Mouse (Mus musculus) midbrain, embryonic 11.5 days (tissue): ENCODE measurements at regions not wholly inside any gene's neighbourhood (a gene's known extent, or its start where the extent isn't known, plus 50 kb on each side); places are given as distances from the start of the nearest gene placed in this dataset.
A peak's percentile ranks its signal among the peaks of the same experiment; 100 is the strongest.

ENCODE experiments used
- ATAC-seq: fragments of 200-750 bp; cut with Nextera tagmentation; 2 replicates; pipeline ENCODE4 v1.8.0; 2017; ENCODE audit warnings: moderate TSS enrichment, moderate library complexity; ENCODE audit not compliant: low FRiP score
- DNase-seq: peaks from one replicate; pipeline ENCODE4 v3.0.0; 2015; ENCODE audit warnings: low spot score; ENCODE audit errors: missing footprints
- H3K27ac ChIP-seq: fragments of 300-500 bp; sonication (generic); 2 replicates; pipeline ENCODE4 v1.5.1; 2014; ENCODE audit warnings: low read depth, low read length
- H3K27me3 ChIP-seq: fragments of 300-500 bp; sonication (generic); 2 replicates; pipeline ENCODE4 v1.6.1; 2014; ENCODE audit warnings: mild to moderate bottlenecking, low read length, moderate library complexity, mixed read lengths; ENCODE audit not compliant: control insufficient read depth, insufficient read depth
- H3K36me3 ChIP-seq: fragments of 300-500 bp; sonication (generic); 2 replicates; pipeline ENCODE4 v1.6.1; 2014; ENCODE audit warnings: mild to moderate bottlenecking, low read length, moderate library complexity, mixed read lengths; ENCODE audit not compliant: control insufficient read depth, insufficient read depth
- H3K4me1 ChIP-seq: fragments of 300-500 bp; sonication (generic); 2 replicates; pipeline ENCODE4 v1.6.1; 2014; ENCODE audit warnings: low read length; ENCODE audit not compliant: control insufficient read depth, insufficient read depth
- H3K4me2 ChIP-seq: fragments of 300-500 bp; sonication (generic); 2 replicates; pipeline ENCODE4 v1.6.1; 2014; ENCODE audit warnings: mild to moderate bottlenecking, moderate library complexity
- H3K4me3 ChIP-seq: fragments of 300-500 bp; sonication (generic); 2 replicates; pipeline ENCODE4 v1.5.1; 2014; ENCODE audit warnings: low read depth, low read length
- H3K9ac ChIP-seq: fragments of 300-500 bp; sonication (generic); 2 replicates; pipeline ENCODE4 v1.6.1; 2014; ENCODE audit warnings: low read length
- H3K9me3 ChIP-seq: fragments of 300-500 bp; sonication (generic); 2 replicates; pipeline ENCODE4 v1.6.1; 2016; ENCODE audit warnings: low read length; ENCODE audit not compliant: control insufficient read depth
- WGBS: fragments of 180-500 bp; shearing (Covaris S2); extraction: QIAGEN DNeasy Blood & Tissue Kit; methylation state at CpG from one replicate; pipeline ENCODE4 v1.1.7; 2014; 5-methylcytosine and 5-hydroxymethylcytosine counted together

GRCm38 (mm10) chr9:84240491-84240975 is 315.6 kb downstream of the Bckdhb start:
- no peaks in the 10 kb centered on the region for H3K27me3 ChIP-seq
- WGBS: 91% methylated on average over 4 of the region's 4 CpGs
- H3K36me3 ChIP-seq: no peaks in the 10 kb centered on the region
- DNase-seq (no peak), ATAC-seq (no peak)
- H3K9ac ChIP-seq: no peak overlapping the region
- no peak overlapping the region for H3K27ac ChIP-seq
- no peaks in the 10 kb centered on the region for H3K9me3 ChIP-seq
- H3K4me2 ChIP-seq: no peak overlapping the region
- no peak overlapping the region for H3K4me3 ChIP-seq
- no peaks in the 10 kb centered on the region for H3K4me1 ChIP-seq

- H3K9ac ChIP-seq: no peak overlapping the region
- no peak for ATAC-seq
- no peak for DNase-seq
- no peaks in the 10 kb centered on the region for H3K27me3 ChIP-seq
- H3K36me3 ChIP-seq: no peaks in the 10 kb centered on the region
- no peak overlapping the region for H3K4me2 ChIP-seq
- H3K27ac ChIP-seq: no peak overlapping the region
- no peaks in the 10 kb centered on the region for H3K4me1 ChIP-seq
- WGBS: 83% methylated on average over 1 of the region's 1 CpGs
- H3K4me3 ChIP-seq: no peak overlapping the region
- no peaks in the 10 kb centered on the region for H3K9me3 ChIP-seq
These were observed 324.8 kb downstream of the Bckdhb start for GRCm38 (mm10) chr9:84249765-84250164.

GRCm38 (mm10) chr9:84253022-84253991 is 328.4 kb downstream of the Bckdhb start:
- no peaks in the 10 kb centered on the region for H3K27me3 ChIP-seq
- ATAC-seq (peak; percentile 90), DNase-seq (peak; percentile 91)
- H3K4me2 ChIP-seq: no peak overlapping the region
- no peaks in the 10 kb centered on the region for H3K36me3 ChIP-seq
- H3K9ac ChIP-seq: no peak overlapping the region
- H3K4me1 ChIP-seq: no peaks in the 10 kb centered on the region
- H3K4me3 ChIP-seq: no peak overlapping the region
- no peak overlapping the region for H3K27ac ChIP-seq
- no peaks in the 10 kb centered on the region for H3K9me3 ChIP-seq
- WGBS: 15% methylated on average over 7 of the region's 7 CpGs

GRCm38 (mm10) chr9:84258488-84258887 is 333.5 kb downstream of the Bckdhb start:
- DNase-seq: peak; percentile 61
- H3K27ac ChIP-seq: no peak overlapping the region

GRCm38 (mm10) chr9:84259751-84260150 is 334.8 kb downstream of the Bckdhb start:
- H3K4me3 ChIP-seq: no peak overlapping the region
- DNase-seq (peak; percentile 21), ATAC-seq (no peak)
- no peaks in the 10 kb centered on the region for H3K36me3 ChIP-seq
- no peaks in the 10 kb centered on the region for H3K9me3 ChIP-seq
- H3K4me2 ChIP-seq: no peak overlapping the region
- no peaks in the 10 kb centered on the region for H3K4me1 ChIP-seq
- no peak overlapping the region for H3K27ac ChIP-seq
- no peaks in the 10 kb centered on the region for H3K27me3 ChIP-seq
- no peak overlapping the region for H3K9ac ChIP-seq

More at GRCm38 (mm10) chr9:84258488-84258887, 333.5 kb downstream of the Bckdhb start:
- Histone ChIP-seq H3K4me1 (no peaks in the 10 kb centered on the region), H3K4me2 (no peak overlapping the region), H3K9me3 (no peaks in the 10 kb centered on the region), H3K36me3 (no peaks in the 10 kb centered on the region), H3K9ac (no peak overlapping the region), H3K4me3 (no peak overlapping the region), H3K27me3 (no peaks in the 10 kb centered on the region)
- WGBS: 76% methylated on average over 1 of the region's 1 CpGs
- ATAC-seq: no peak

GRCm38 (mm10) chr9:84262151-84262550 is 337.2 kb downstream of the Bckdhb start:
- no peak overlapping the region for H3K9ac ChIP-seq
- H3K9me3 ChIP-seq: no peaks in the 10 kb centered on the region
- H3K27me3 ChIP-seq: no peaks in the 10 kb centered on the region
- no peaks in the 10 kb centered on the region for H3K36me3 ChIP-seq
- H3K27ac ChIP-seq: no peak overlapping the region
- H3K4me2 ChIP-seq: no peak overlapping the region
- H3K4me3 ChIP-seq: no peak overlapping the region
- ATAC-seq: no peak
- no peak for DNase-seq
- WGBS: 90% methylated on average over 5 of the region's 5 CpGs
- H3K4me1 ChIP-seq: no peaks in the 10 kb centered on the region

- Histone ChIP-seq H3K4me1 (no peaks in the 10 kb centered on the region), H3K27ac (no peak overlapping the region), H3K27me3 (no peaks in the 10 kb centered on the region), H3K9me3 (no peaks in the 10 kb centered on the region), H3K36me3 (no peaks in the 10 kb centered on the region), H3K4me2 (no peak overlapping the region), H3K4me3 (no peak overlapping the region), H3K9ac (no peak overlapping the region)
- 86% methylated on average over 7 of the region's 7 CpGs for WGBS
- DNase-seq (no peak), ATAC-seq (no peak)
These were observed 342.0 kb downstream of the Bckdhb start for GRCm38 (mm10) chr9:84266974-84267373.

- H3K4me1 ChIP-seq: peaks cover 2% of the 10 kb centered on the region; the same call in 1 of the 2 replicates
- H3K9ac ChIP-seq: no peak overlapping the region
- H3K4me3 ChIP-seq: no peak overlapping the region
- DNase-seq: peak; percentile 56
- no peak overlapping the region for H3K27ac ChIP-seq
- no peaks in the 10 kb centered on the region for H3K9me3 ChIP-seq
- no peaks in the 10 kb centered on the region for H3K27me3 ChIP-seq
- no peak overlapping the region for H3K4me2 ChIP-seq
- no peak for ATAC-seq
- no peaks in the 10 kb centered on the region for H3K36me3 ChIP-seq
- WGBS: 19% methylated on average over 3 of the region's 3 CpGs
These were observed 349.7 kb downstream of the Bckdhb start for GRCm38 (mm10) chr9:84274608-84275007.

GRCm38 (mm10) chr9:84278295-84278694 is 353.4 kb downstream of the Bckdhb start:
- Histone ChIP-seq H3K4me1 (peaks cover 2% of the 10 kb centered on the region; the same call in 1 of the 2 replicates), H3K27ac (no peak overlapping the region), H3K27me3 (no peaks in the 10 kb centered on the region), H3K9me3 (no peaks in the 10 kb centered on the region), H3K9ac (no peak overlapping the region), H3K4me2 (no peak overlapping the region), H3K36me3 (no peaks in the 10 kb centered on the region), H3K4me3 (no peak overlapping the region)
- ATAC-seq (no peak), DNase-seq (no peak)
- 71% methylated on average over 4 of the region's 4 CpGs for WGBS
